Mouse (Mus musculus): Measurements from ENCODE around the gene Dlx1. TPM values are rescaled to one million over a fixed set of nuclear protein-coding genes. Genes with fewer than 3 reads are reported as not detected.

The Dlx1 gene
- polyA plus RNA-seq (2015; fragmentation: Nextera tagmentation; extraction: Ambion mirVana), result 0.07 TPM in 1 of 2 replicates, not detected in the other

DNA sequence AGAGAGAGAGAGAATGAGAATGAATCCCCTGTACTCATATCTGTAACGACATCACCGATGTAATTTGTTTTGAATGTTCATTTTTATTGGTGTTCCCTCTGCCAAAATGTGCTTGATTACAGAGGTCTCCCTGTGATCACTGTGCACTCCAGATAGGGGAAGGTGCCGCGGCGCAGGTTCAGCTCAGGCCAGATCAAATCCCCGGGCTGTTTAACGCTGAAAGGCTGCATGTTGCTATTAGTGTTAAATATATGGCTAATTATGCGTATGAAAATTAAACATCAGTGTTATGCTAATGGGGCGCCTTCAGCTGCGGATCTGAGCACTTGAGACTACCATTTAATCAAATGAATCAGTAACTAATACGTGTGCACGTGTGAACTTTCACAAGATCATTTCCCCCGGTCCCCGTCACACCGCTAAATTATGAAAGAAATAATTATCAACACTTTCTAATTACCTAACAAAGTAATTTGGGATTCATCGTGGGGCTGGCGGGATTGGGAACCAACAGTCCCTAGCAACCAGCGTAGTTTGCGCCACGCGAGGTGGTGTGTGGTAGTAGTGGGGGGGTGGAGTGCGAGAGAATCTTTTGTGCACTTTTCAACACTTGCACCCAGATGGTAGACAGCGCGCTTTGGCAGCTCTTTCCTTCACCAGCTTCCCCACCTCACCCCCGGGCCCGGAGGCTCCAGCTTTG is at the start of gene Dlx1:
TSS of gene Dlx1 (plus strand) at position 100 of the 700 bp plus-strand sequence.
- H3K9ac ChIP-seq, result no peak within 1 kb of the TSS
- H3K36me3 ChIP-seq, result no peaks in the 10 kb centered on the region
- no peak within 1 kb of the TSS for H3K27ac ChIP-seq
- H3K4me1 ChIP-seq (replicated peaks), result peaks cover 33% of the 10 kb centered on the region
- peaks cover 99% of the 10 kb centered on the region for H3K27me3 ChIP-seq
- H3K4me3 ChIP-seq (replicated peaks), result peak within 1 kb of the TSS; percentile 55
- peak within 1 kb of the TSS; percentile 77 for H3K4me2 ChIP-seq
- WGBS (ENCODE audit: insufficient replicate concordance), result 2% methylated on average over 26 of the region's 26 CpGs
- no peak for ATAC-seq (ENCODE audit: low read depth)
- no peaks in the 10 kb centered on the region for H3K9me3 ChIP-seq (replicated peaks)
- DNase-seq, result no peak

DNA sequence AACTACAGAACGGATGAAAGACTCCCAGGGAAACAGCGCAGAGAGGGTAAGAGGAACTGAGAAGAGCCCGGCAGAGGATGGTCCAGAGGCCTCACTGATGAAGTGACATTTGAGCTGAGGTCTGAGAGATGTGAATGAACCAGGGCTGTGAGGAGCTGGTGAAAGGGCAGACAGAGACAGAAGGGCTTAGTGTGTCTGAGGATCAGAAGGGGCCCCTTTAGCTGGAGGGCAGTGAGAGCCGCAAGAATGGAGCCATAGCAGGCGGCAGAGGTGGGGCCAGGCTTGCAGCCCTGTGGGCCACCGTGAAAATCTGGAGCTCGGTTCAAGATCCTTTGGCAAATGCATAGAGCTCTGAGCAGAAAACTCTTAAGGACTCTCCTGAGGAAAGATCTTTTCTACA is 48.0 kb upstream of the Dlx1 start:
- no peak overlapping the region for H3K4me3 ChIP-seq (replicated peaks)
- H3K9me3 ChIP-seq (replicated peaks), result 0 out of 2 replicates have a peak, but pooled peaks cover 4% of the 10 kb centered on the region
- WGBS (ENCODE audit: insufficient replicate concordance), result 61% methylated on average over 7 of the region's 7 CpGs
- peaks cover 6% of the 10 kb centered on the region for H3K4me1 ChIP-seq (replicated peaks)
- ATAC-seq (ENCODE audit: low read depth) (no peak), DNase-seq (no peak)
- no peak overlapping the region for H3K27ac ChIP-seq
- no peaks in the 10 kb centered on the region for H3K27me3 ChIP-seq
- 0 out of 2 replicates have a peak, but pooled peaks cover 10% of the 10 kb centered on the region for H3K36me3 ChIP-seq
- H3K4me2 ChIP-seq, result no peak overlapping the region
- no peak overlapping the region for H3K9ac ChIP-seq

DNA sequence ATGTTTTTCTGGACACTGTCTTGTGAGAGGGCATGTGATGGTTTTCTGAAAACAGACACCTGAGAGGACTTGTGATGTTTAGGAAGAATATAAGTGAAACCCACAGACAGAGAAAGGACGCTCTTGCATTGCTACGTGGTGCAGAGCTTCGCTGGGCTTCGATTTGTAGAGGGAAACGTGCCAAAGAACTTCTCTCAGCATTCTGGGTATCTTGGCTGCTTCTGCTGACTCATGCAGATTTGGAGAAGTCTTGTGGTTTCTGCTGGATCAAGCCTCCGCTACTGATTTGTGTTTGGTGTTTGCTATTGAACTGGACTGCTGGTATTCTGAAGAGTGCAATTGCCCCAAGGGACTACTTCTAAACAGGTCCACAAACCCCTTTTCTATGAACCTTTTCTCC is 46.1 kb upstream of the Dlx1 start:
- Histone ChIP-seq H3K9ac (no peak overlapping the region), H3K4me2 (no peak overlapping the region), H3K4me3 (replicated peaks) (no peak overlapping the region), H3K27ac (no peak overlapping the region), H3K36me3 (0 out of 2 replicates have a peak, but pooled peaks cover 9% of the 10 kb centered on the region), H3K4me1 (replicated peaks) (peaks cover 6% of the 10 kb centered on the region; the same call in 1 of the 2 replicates), H3K9me3 (replicated peaks) (0 out of 2 replicates have a peak, but pooled peaks cover 4% of the 10 kb centered on the region), H3K27me3 (no peaks in the 10 kb centered on the region)
- ATAC-seq (ENCODE audit: low read depth), result no peak
- DNase-seq, result no peak
- WGBS (ENCODE audit: insufficient replicate concordance), result 43% methylated on average over 6 of the region's 6 CpGs

DNA sequence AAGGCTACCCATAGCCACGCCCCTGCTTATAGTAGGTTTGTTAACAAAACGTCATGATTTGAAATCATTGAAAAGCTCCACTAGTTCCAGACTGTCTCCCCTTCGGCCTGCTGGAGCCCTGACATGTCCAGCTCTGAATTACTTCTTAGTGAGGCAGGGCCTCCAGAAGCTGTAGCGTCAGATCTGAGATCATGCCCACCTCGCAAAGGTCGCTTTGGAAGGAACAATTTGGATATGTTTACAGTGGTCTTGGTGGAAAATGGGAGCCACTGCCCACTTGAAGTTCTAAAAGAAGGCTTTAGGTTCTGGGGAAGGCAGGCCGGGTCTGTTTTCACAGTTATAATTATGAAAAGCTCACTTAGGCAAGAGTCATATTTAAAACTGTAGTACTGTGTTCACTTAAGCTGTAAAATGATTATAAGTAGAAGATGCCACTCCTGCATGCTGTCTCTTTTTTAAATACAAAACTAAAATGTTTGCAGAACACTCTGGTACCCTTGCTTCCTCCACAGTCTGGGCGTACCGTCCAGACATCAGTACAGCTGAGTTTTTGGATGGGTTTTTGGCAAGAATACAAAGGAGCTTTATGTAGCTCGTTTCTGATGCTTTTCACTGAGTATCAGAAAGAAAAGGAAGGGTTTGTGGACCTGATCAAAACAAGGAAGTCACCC is 44.7 kb upstream of the Dlx1 start:
- no peaks in the 10 kb centered on the region for H3K27me3 ChIP-seq
- DNase-seq (no peak), ATAC-seq (ENCODE audit: low read depth) (no peak)
- 76% methylated on average over 10 of the region's 10 CpGs for WGBS (ENCODE audit: insufficient replicate concordance)
- H3K4me3 ChIP-seq (replicated peaks), result no peak overlapping the region
- no peaks in the 10 kb centered on the region for H3K9me3 ChIP-seq (replicated peaks)
- no peak overlapping the region for H3K9ac ChIP-seq
- H3K4me2 ChIP-seq, result no peak overlapping the region
- no peaks in the 10 kb centered on the region for H3K36me3 ChIP-seq
- H3K4me1 ChIP-seq (replicated peaks), result peaks cover 6% of the 10 kb centered on the region; the same call in 1 of the 2 replicates
- H3K27ac ChIP-seq, result no peak overlapping the region

DNA sequence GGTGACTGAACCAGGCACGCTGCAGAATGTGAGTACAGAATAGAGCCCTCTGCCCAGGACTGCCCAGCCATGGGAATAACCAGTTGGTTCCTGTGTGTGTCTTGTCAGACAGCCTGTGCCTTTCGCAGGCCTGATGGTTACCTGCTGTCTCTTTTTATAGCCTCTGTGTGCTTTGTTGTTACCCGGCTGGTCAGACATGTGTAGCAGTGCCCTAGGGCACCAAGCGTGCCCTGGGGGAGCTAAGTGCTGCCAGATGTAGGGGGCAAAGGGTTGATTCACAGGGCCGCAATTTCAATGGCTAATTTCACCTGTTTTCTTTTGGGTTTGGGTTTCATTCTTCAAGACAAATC is 44.2 kb upstream of the Dlx1 start:
- 77% methylated on average over 5 of the region's 5 CpGs for WGBS (ENCODE audit: insufficient replicate concordance)
- H3K9me3 ChIP-seq (replicated peaks), result no peaks in the 10 kb centered on the region
- DNase-seq (no peak), ATAC-seq (ENCODE audit: low read depth) (no peak)
- no peaks in the 10 kb centered on the region for H3K27me3 ChIP-seq
- no peak overlapping the region for H3K4me3 ChIP-seq (replicated peaks)
- H3K27ac ChIP-seq, result no peak overlapping the region; the same call in 1 of the 2 replicates
- no peak overlapping the region for H3K9ac ChIP-seq
- H3K36me3 ChIP-seq, result no peaks in the 10 kb centered on the region
- H3K4me1 ChIP-seq (replicated peaks), result peaks cover 6% of the 10 kb centered on the region; the same call in 1 of the 2 replicates
- H3K4me2 ChIP-seq, result no peak overlapping the region

DNA sequence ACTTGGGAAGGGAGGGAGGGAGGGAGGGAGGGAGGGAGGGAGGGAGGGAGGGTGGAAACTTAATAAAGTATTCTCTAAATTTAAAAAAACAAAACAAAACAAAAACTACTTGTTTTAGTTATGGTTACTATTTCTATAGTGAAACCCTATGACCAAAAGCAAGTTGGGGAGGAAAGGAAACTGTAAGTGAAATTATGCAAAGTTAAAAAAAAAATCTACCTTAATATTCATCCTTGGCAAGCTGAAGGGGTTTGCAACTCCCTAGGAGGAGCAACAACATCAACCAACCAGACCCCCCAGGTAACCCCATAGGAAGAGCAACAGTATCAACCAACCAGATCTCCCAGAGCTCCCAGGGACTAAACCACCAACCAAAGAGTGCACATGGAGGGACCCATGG is 36.6 kb upstream of the Dlx1 start:
- Histone ChIP-seq H3K9me3 (replicated peaks) (no peaks in the 10 kb centered on the region), H3K4me2 (no peak overlapping the region), H3K9ac (no peak overlapping the region), H3K36me3 (no peaks in the 10 kb centered on the region), H3K27ac (no peak overlapping the region), H3K27me3 (no peaks in the 10 kb centered on the region), H3K4me3 (replicated peaks) (no peak overlapping the region), H3K4me1 (replicated peaks) (no peaks in the 10 kb centered on the region)
- DNase-seq, result no peak
- ATAC-seq (ENCODE audit: low read depth), result no peak

DNA sequence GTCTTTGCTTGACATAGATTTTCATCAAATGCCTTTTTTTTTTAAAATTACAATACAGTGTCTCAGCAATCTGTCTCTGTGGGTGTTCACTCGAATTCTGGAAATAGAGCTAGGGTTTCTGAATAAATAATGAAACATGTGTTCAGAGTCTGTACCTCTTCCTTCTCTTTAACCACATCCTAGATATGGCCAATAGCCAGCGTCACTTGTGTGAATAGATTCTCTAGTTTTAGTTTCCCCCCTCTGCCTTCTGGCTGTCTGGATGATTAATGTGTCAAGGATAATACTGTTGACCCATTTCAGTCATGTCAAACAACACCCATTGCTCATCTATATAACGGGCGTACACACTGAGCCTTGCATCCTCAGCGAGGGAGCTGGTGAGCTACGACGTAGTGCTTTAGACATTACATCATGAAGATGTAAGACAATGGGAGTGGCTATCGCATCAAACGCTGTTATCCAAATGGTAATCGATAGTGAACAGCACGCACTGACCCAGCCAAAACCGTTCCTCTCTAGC is 34.7 kb upstream of the Dlx1 start:
- Histone ChIP-seq H3K9ac (no peak overlapping the region), H3K36me3 (no peaks in the 10 kb centered on the region), H3K27ac (no peak overlapping the region), H3K4me2 (no peak overlapping the region), H3K9me3 (replicated peaks) (no peaks in the 10 kb centered on the region), H3K4me3 (replicated peaks) (no peak overlapping the region), H3K27me3 (no peaks in the 10 kb centered on the region), H3K4me1 (replicated peaks) (no peaks in the 10 kb centered on the region)
- DNase-seq (no peak), ATAC-seq (ENCODE audit: low read depth) (no peak)
- WGBS (ENCODE audit: insufficient replicate concordance), result 72% methylated on average over 12 of the region's 12 CpGs

DNA sequence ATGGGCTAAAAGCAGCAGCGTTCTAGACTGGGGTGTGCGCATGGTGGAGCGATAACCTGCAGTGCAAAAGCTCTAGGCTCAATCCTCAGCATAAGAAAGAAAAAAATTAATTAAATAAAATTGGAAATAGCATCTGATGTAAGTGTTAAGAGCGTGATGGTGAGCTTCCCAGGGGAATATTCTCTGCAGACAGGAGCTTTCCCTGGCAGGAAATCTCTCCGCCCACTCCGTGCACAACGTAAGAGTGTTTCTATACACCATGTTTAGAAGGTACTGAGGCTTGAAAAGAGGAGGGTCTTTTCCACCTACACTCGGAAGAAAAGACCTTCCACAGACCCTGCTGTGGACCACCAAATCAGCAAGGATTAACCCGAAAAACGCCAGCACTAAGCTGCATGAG is 33.4 kb upstream of the Dlx1 start:
- no peaks in the 10 kb centered on the region for H3K9me3 ChIP-seq (replicated peaks)
- no peaks in the 10 kb centered on the region for H3K27me3 ChIP-seq
- no peak overlapping the region for H3K27ac ChIP-seq
- DNase-seq, result no peak
- ATAC-seq (ENCODE audit: low read depth), result no peak
- WGBS (ENCODE audit: insufficient replicate concordance), result 80% methylated on average over 10 of the region's 10 CpGs
- peaks cover 4% of the 10 kb centered on the region; the same call in 1 of the 2 replicates for H3K4me1 ChIP-seq (replicated peaks)
- H3K9ac ChIP-seq, result no peak overlapping the region
- no peak overlapping the region for H3K4me3 ChIP-seq (replicated peaks)
- no peaks in the 10 kb centered on the region for H3K36me3 ChIP-seq
- H3K4me2 ChIP-seq, result no peak overlapping the region

DNA sequence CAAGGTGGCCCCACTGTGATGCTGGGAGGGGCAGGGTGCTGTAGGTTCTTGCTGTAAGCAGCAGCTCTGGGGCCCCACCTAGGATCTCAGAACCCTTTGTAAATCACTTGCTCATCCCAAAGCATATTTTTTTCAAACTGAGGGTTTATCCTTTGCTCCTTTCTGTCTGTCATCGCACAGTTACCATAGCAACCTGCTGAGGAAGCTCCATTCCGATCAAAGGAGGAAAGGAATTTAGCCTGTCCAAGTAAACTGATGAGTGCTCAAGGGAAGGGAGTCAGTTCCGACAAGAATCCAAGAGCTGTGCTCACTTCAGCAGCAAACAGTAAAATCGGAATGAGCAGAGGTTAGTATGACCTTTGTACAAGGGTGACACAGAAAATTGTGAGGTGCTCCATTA is 32.9 kb upstream of the Dlx1 start:
- Histone ChIP-seq H3K4me3 (replicated peaks) (no peak overlapping the region), H3K27me3 (no peaks in the 10 kb centered on the region), H3K27ac (no peak overlapping the region), H3K4me1 (replicated peaks) (peaks cover 7% of the 10 kb centered on the region; the same call in 1 of the 2 replicates), H3K9me3 (replicated peaks) (no peaks in the 10 kb centered on the region), H3K9ac (no peak overlapping the region), H3K4me2 (no peak overlapping the region), H3K36me3 (no peaks in the 10 kb centered on the region)
- WGBS (ENCODE audit: insufficient replicate concordance), result 75% methylated on average over 4 of the region's 4 CpGs
- DNase-seq, result no peak
- no peak for ATAC-seq (ENCODE audit: low read depth)

DNA sequence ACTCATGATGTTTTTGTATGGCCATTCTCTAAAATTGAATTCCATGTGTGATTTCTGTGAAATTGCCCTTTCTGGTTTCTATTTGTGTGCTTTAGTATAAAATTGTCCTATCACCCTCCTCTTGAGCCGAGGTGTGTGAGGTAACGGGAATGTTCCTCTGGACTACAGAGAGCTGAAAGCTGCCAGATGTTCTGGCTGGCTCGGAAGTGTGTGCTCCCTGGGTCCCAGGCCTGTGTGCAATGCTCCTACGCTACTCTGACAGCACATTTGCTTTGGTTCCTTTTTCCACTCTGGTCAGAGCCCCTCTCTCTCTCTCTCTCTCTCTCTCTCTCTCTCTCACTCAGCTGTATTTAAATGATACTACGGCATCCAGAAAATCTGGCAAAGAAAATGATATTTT is 30.7 kb upstream of the Dlx1 start:
- Histone ChIP-seq H3K4me1 (replicated peaks) (peaks cover 7% of the 10 kb centered on the region; the same call in 1 of the 2 replicates), H3K4me3 (replicated peaks) (no peak overlapping the region), H3K4me2 (no peak overlapping the region), H3K9me3 (replicated peaks) (no peaks in the 10 kb centered on the region), H3K36me3 (no peaks in the 10 kb centered on the region), H3K9ac (no peak overlapping the region), H3K27me3 (no peaks in the 10 kb centered on the region), H3K27ac (no peak overlapping the region)
- WGBS (ENCODE audit: insufficient replicate concordance), result 72% methylated on average over 5 of the region's 5 CpGs
- DNase-seq (no peak), ATAC-seq (ENCODE audit: low read depth) (no peak)

DNA sequence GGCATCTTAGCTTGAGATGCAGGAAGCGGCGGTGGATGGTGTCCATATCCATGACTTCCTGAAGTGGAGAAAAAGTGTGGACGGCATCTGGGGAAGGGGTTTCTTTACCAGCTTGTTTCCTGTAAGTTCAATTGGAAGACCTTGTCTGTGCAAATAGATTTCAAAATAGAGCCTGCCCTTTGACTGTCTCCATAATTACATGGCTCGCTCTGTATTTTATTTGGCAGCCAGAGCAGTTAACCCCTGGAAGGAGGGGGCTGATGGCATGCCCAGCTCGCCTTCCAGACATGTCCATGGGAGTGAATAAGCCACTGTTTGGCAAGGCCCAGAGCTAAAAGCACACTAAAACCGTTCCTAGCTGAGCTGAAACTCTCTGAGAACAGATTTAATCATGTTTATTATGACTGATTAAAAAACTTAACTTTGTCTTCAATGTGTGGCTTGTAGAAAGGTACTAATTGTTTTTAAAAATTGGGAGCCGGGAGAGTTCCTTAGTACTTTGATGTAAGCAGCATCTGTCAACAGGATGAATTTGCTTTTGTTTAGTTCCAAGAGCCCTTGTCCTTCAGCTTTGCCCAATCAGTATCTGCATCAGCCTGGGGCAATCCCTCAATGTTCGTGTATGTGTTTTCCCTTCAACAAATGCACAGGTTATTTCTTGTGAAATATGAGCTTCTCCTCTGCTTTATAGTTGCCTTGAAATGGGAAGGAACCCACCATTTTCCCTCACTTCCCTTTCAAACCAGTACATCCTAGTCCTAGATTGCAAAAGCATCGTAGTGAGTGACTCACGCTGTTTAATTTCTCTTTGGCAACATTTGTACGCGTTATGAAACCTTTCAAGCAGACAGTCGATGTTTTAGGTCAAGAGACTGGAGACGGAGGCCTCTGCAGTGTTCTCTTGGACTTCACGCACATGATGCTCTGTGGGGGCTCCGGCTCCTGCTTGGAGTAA is 28.4 kb upstream of the Dlx1 start:
- H3K9me3 ChIP-seq (replicated peaks), result no peaks in the 10 kb centered on the region
- H3K27me3 ChIP-seq, result no peaks in the 10 kb centered on the region
- no peak for DNase-seq
- H3K4me1 ChIP-seq (replicated peaks), result peaks cover 7% of the 10 kb centered on the region; the same call in 1 of the 2 replicates
- no peaks in the 10 kb centered on the region for H3K36me3 ChIP-seq
- no peak overlapping the region for H3K4me2 ChIP-seq
- H3K27ac ChIP-seq, result no peak overlapping the region
- 69% methylated on average over 16 of the region's 16 CpGs for WGBS (ENCODE audit: insufficient replicate concordance)
- ATAC-seq (ENCODE audit: low read depth), result no peak
- no peak overlapping the region for H3K9ac ChIP-seq
- no peak overlapping the region for H3K4me3 ChIP-seq (replicated peaks)
